33 mouse cellular contexts compared by ENCODE assay signal in genomic region chr1:55585441-55585840, GRCm38 (mm10).
DNase-seq lines count a peak whose midpoint lies in the region; ATAC-seq and TF ChIP-seq lines count a peak whose summit lies in the region.
"Had no signal": no experiment of that assay in that cellular context is flagged by ENCODE, and none has a peak within 500 bp of the region (broad histone marks: within the 10 kb centered on the region; RNA-seq: fewer than 3 reads in every experiment).

No protein-coding gene starts in this region.

- no peaks in the 10 kb centered on the region for H3K9me3 ChIP-seq in heart, embryonic 10.5 days
- no peaks in the 10 kb centered on the region for H3K9me3 ChIP-seq in limb, embryonic 14.5 days (ENCODE audit: control insufficient read depth, low read length)
- no peaks in the 10 kb centered on the region for H3K9me3 ChIP-seq in limb, embryonic 10.5 days (replicated peaks)
- no peaks in the 10 kb centered on the region for H3K9me3 ChIP-seq in liver, embryonic 11.5 days (ENCODE audit: control insufficient read depth, low read length)
- H3K9me3 ChIP-seq: embryonic facial prominence, embryonic 12.5 days; forebrain, embryonic 10.5 days; forebrain, embryonic 15.5 days; heart, embryonic 13.5 days; hindbrain, embryonic 13.5 days; limb, embryonic 13.5 days; liver, embryonic 13.5 days; midbrain, embryonic 12.5 days; neural tube, embryonic 12.5 days had no signal

- POLR2A ChIA-PET in Patski (lab: Charles Lee), result no interaction called here

- H3K4me3 ChIP-seq in heart, embryonic 10.5 days, result no peak overlapping the region
- H3K4me3 ChIP-seq in limb, embryonic 14.5 days (replicated peaks; ENCODE audit: low read length), result no peak overlapping the region
- H3K4me3 ChIP-seq in limb, embryonic 10.5 days, result no peak overlapping the region
- no peak overlapping the region for H3K4me3 ChIP-seq in gastrocnemius, adult 2 months
- no peak overlapping the region for H3K4me3 ChIP-seq in liver, embryonic 11.5 days (ENCODE audit: low read depth, low read length)
- H3K4me3 ChIP-seq: embryonic facial prominence, embryonic 12.5 days; forebrain, embryonic 10.5 days; forebrain, embryonic 15.5 days; heart, embryonic 13.5 days; hindbrain, embryonic 13.5 days; limb, embryonic 13.5 days; liver, embryonic 13.5 days; megakaryocyte, embryonic 14.5 days; midbrain, embryonic 12.5 days; myocyte; neural tube, embryonic 12.5 days had no signal

- H3K4me1 ChIP-seq in heart, embryonic 10.5 days, result no peaks in the 10 kb centered on the region
- no peaks in the 10 kb centered on the region for H3K4me1 ChIP-seq in limb, embryonic 14.5 days (ENCODE audit: control insufficient read depth, insufficient read depth, low read length)
- no peaks in the 10 kb centered on the region for H3K4me1 ChIP-seq in limb, embryonic 10.5 days
- H3K4me1 ChIP-seq in liver, embryonic 11.5 days (replicated peaks; ENCODE audit: control insufficient read depth, insufficient read depth, low read length), result no peaks in the 10 kb centered on the region
- H3K4me1 ChIP-seq: embryonic facial prominence, embryonic 12.5 days; limb, embryonic 13.5 days; liver, embryonic 13.5 days; megakaryocyte, embryonic 14.5 days; midbrain, embryonic 12.5 days had no signal

- TF ChIP-seq CTCF in Patski (IDR thresholded peaks at IDR 0.05), result no peak
- no peak for TF ChIP-seq CTCF in gastrocnemius, adult 2 months (IDR thresholded peaks at IDR 0.05)

- no peak for TF ChIP-seq POLR2A in limb, embryonic 14.5 days (IDR thresholded peaks at IDR 0.05; ENCODE audit: borderline replicate concordance, extremely low read depth, insufficient read depth, insufficient read length)

- H3K27ac ChIP-seq in heart, embryonic 10.5 days, result no peak overlapping the region
- H3K27ac ChIP-seq in limb, embryonic 14.5 days (replicated peaks; ENCODE audit: low read depth, low read length), result no peak overlapping the region
- H3K27ac ChIP-seq in limb, embryonic 10.5 days, result no peak overlapping the region
- H3K27ac ChIP-seq in gastrocnemius, adult 2 months, result no peak overlapping the region
- H3K27ac ChIP-seq in liver, embryonic 11.5 days (ENCODE audit: low read depth, low read length), result no peak overlapping the region
- H3K27ac ChIP-seq: embryonic facial prominence, embryonic 12.5 days; forebrain, embryonic 10.5 days; forebrain, embryonic 15.5 days; heart, embryonic 13.5 days; hindbrain, embryonic 13.5 days; limb, embryonic 13.5 days; liver, embryonic 13.5 days; midbrain, embryonic 12.5 days; neural tube, embryonic 12.5 days; stomach, postnatal 0 days had no signal

- CTCF ChIA-PET in Patski (lab: Charles Lee), result interaction anchor here (0.6 to 1.0 kb wide), 3 partner anchors 8 to 289 kb away, joined by 3 to 4 read pairs (median 3); no protein-coding TSS in a partner anchor

- WGBS in heart, embryonic 10.5 days, result 74% methylated on average over 4 of the region's 4 CpGs
- WGBS in limb, embryonic 14.5 days, result 86% methylated on average over 4 of the region's 4 CpGs
- WGBS in limb, embryonic 10.5 days, result 95% methylated on average over 4 of the region's 4 CpGs
- 76% methylated on average over 4 of the region's 4 CpGs for WGBS in liver, embryonic 11.5 days

- intact Hi-C loops in gastrocnemius, adult 2 months (cut with DNase I), result no loop called here

- DNase-seq in heart, adult 18-20 months, result peak; percentile 39 to 53
- no peak for DNase-seq in heart, embryonic 10.5 days (ENCODE audit: low spot score)
- peak; percentile 14 for DNase-seq in limb, embryonic 14.5 days (ENCODE audit: low spot score)
- no peak for DNase-seq in limb, embryonic 10.5 days (ENCODE audit: low spot score)
- DNase-seq in Patski (ENCODE audit: low read depth, low spot score), result no peak
- peak; percentile 43 for DNase-seq in gastrocnemius, adult 2 months
- DNase-seq in liver, embryonic 11.5 days (ENCODE audit: low spot score), result no peak
- DNase-seq: adrenal gland, adult 8-10 months; B cell, adult 2 months; cerebellum, adult 8-10 months; cerebellum, postnatal 36 days; kidney, adult 9 months; kidney, postnatal 14 days; layer of hippocampus, adult 9-11 months; liver, embryonic 13.5 days; lung, adult 18-20 months; lung, postnatal 4 days; right cerebral cortex, adult 18-20 months had no signal

- no peaks in the 10 kb centered on the region for H3K36me3 ChIP-seq in heart, embryonic 10.5 days
- H3K36me3 ChIP-seq in limb, embryonic 14.5 days (ENCODE audit: control insufficient read depth, insufficient read depth, low read length), result no peaks in the 10 kb centered on the region
- no peaks in the 10 kb centered on the region for H3K36me3 ChIP-seq in limb, embryonic 10.5 days
- no peaks in the 10 kb centered on the region for H3K36me3 ChIP-seq in liver, embryonic 11.5 days (ENCODE audit: control insufficient read depth, insufficient read depth, low read length)
- H3K36me3 ChIP-seq: embryonic facial prominence, embryonic 12.5 days; forebrain, embryonic 10.5 days; forebrain, embryonic 15.5 days; heart, embryonic 13.5 days; hindbrain, embryonic 13.5 days; limb, embryonic 13.5 days; liver, embryonic 13.5 days; midbrain, embryonic 12.5 days; neural tube, embryonic 12.5 days had no signal

- H3K4me2 ChIP-seq in limb, embryonic 14.5 days (replicated peaks; ENCODE audit: low read depth, low read length, severe bottlenecking), result no peak overlapping the region
- H3K4me2 ChIP-seq in liver, embryonic 11.5 days, result no peak overlapping the region
- H3K4me2 ChIP-seq: embryonic facial prominence, embryonic 12.5 days; forebrain, embryonic 15.5 days; heart, embryonic 13.5 days; hindbrain, embryonic 13.5 days; limb, embryonic 13.5 days; liver, embryonic 13.5 days; midbrain, embryonic 12.5 days; neural tube, embryonic 12.5 days had no signal

- no peaks in the 10 kb centered on the region for H3K27me3 ChIP-seq in heart, embryonic 10.5 days (ENCODE audit: insufficient read depth, poor library complexity, severe bottlenecking)
- no peaks in the 10 kb centered on the region for H3K27me3 ChIP-seq in limb, embryonic 14.5 days (ENCODE audit: control insufficient read depth, insufficient read depth, low read length)
- H3K27me3 ChIP-seq in limb, embryonic 10.5 days (ENCODE audit: low read depth, poor library complexity, severe bottlenecking), result no peaks in the 10 kb centered on the region
- no peaks in the 10 kb centered on the region for H3K27me3 ChIP-seq in Patski
- H3K27me3 ChIP-seq in liver, embryonic 11.5 days (replicated peaks; ENCODE audit: control insufficient read depth, insufficient read depth, low read length), result no peaks in the 10 kb centered on the region
- H3K27me3 ChIP-seq: CH12.LX; embryonic facial prominence, embryonic 12.5 days; forebrain, embryonic 15.5 days; heart, embryonic 13.5 days; hindbrain, embryonic 13.5 days; limb, embryonic 13.5 days; liver, embryonic 13.5 days; megakaryocyte, embryonic 14.5 days; midbrain, embryonic 12.5 days; neural tube, embryonic 12.5 days had no signal

- no peak overlapping the region for H3K9ac ChIP-seq in limb, embryonic 14.5 days (ENCODE audit: low read depth, low read length, severe bottlenecking)
- H3K9ac ChIP-seq in liver, embryonic 11.5 days (ENCODE audit: low read depth, low read length), result no peak overlapping the region
- H3K9ac ChIP-seq: embryonic facial prominence, embryonic 12.5 days; forebrain, embryonic 15.5 days; heart, embryonic 13.5 days; hindbrain, embryonic 13.5 days; limb, embryonic 13.5 days; liver, embryonic 13.5 days; midbrain, embryonic 12.5 days; neural tube, embryonic 12.5 days had no signal

- in situ Hi-C loops in Patski (cut with MboI; ENCODE audit: low pct_unique_long_range_greater_than_20kb), result loop anchor here (25.0 kb wide), 1 partner anchor 277 kb away; no protein-coding TSS in a partner anchor

- ATAC-seq in limb, embryonic 14.5 days (ENCODE audit: low FRiP score, low read depth), result no peak
- ATAC-seq in Patski, result peak; percentile 44
- ATAC-seq in liver, embryonic 11.5 days (replicated peaks; ENCODE audit: low FRiP score), result no peak
- no peak for ATAC-seq in CD4-positive, CD25-positive, alpha-beta regulatory T cell, adult 4 months
- ATAC-seq: forebrain, embryonic 15.5 days; intestine, embryonic 16.5 days; lung, postnatal 0 days had no signal

Comparison
In these comparisons a context has a peak if more than half of its experiments do, and no peak if none do; other contexts are left out.
1. DNase-seq: peak in heart, adult 18-20 months (2 of 2), limb, embryonic 14.5 days (single experiment) and gastrocnemius, adult 2 months (single experiment); none in heart, embryonic 10.5 days (single experiment), limb, embryonic 10.5 days (single experiment), Patski (single experiment) and liver, embryonic 11.5 days (single experiment).